Mouse (Mus musculus) midbrain, embryonic 11.5 days (tissue): Measurements from ENCODE around the gene Bod1l. TPM values are rescaled to one million over a fixed set of nuclear protein-coding genes. Genes with fewer than 3 reads are reported as not detected.

Experiments
- ATAC-seq: fragments of 200-750 bp; cut with Nextera tagmentation; 2 replicates; pipeline ENCODE4 v1.8.0; 2017; ENCODE audit warnings: moderate TSS enrichment, moderate library complexity; ENCODE audit not compliant: low FRiP score
- DNase-seq: peaks from one replicate; pipeline ENCODE4 v3.0.0; 2015; ENCODE audit warnings: low spot score; ENCODE audit errors: missing footprints
- H3K27ac ChIP-seq: fragments of 300-500 bp; sonication (generic); 2 replicates; pipeline ENCODE4 v1.5.1; 2014; ENCODE audit warnings: low read depth, low read length
- H3K27me3 ChIP-seq: fragments of 300-500 bp; sonication (generic); 2 replicates; pipeline ENCODE4 v1.6.1; 2014; ENCODE audit warnings: mild to moderate bottlenecking, low read length, moderate library complexity, mixed read lengths; ENCODE audit not compliant: control insufficient read depth, insufficient read depth
- H3K36me3 ChIP-seq: fragments of 300-500 bp; sonication (generic); 2 replicates; pipeline ENCODE4 v1.6.1; 2014; ENCODE audit warnings: mild to moderate bottlenecking, low read length, moderate library complexity, mixed read lengths; ENCODE audit not compliant: control insufficient read depth, insufficient read depth
- H3K4me1 ChIP-seq: fragments of 300-500 bp; sonication (generic); 2 replicates; pipeline ENCODE4 v1.6.1; 2014; ENCODE audit warnings: low read length; ENCODE audit not compliant: control insufficient read depth, insufficient read depth
- H3K4me2 ChIP-seq: fragments of 300-500 bp; sonication (generic); 2 replicates; pipeline ENCODE4 v1.6.1; 2014; ENCODE audit warnings: mild to moderate bottlenecking, moderate library complexity
- H3K4me3 ChIP-seq: fragments of 300-500 bp; sonication (generic); 2 replicates; pipeline ENCODE4 v1.5.1; 2014; ENCODE audit warnings: low read depth, low read length
- H3K9ac ChIP-seq: fragments of 300-500 bp; sonication (generic); 2 replicates; pipeline ENCODE4 v1.6.1; 2014; ENCODE audit warnings: low read length
- H3K9me3 ChIP-seq: fragments of 300-500 bp; sonication (generic); 2 replicates; pipeline ENCODE4 v1.6.1; 2016; ENCODE audit warnings: low read length; ENCODE audit not compliant: control insufficient read depth
- WGBS: fragments of 180-500 bp; shearing (Covaris S2); extraction: QIAGEN DNeasy Blood & Tissue Kit; methylation state at CpG from one replicate; pipeline ENCODE4 v1.1.7; 2014; 5-methylcytosine and 5-hydroxymethylcytosine counted together
- polyA plus RNA-seq: library from polyadenylated mRNA; unstranded; fragments of >200 nt; fragmentation: Nextera tagmentation; extraction: Ambion mirVana; gene quantifications from 2 replicates; pipeline ENCODE4 v1.2.1, GENCODE M21; 2014

Bod1l gene
- polyA plus RNA-seq, 1 experiment from 2014 or later: 24.5 TPM

GRCm38 (mm10) chr5:41811279-41811678 is 32.8 kb downstream of the Bod1l start:
- Histone ChIP-seq H3K9me3 (no peaks in the 10 kb centered on the region), H3K4me3 (no peak overlapping the region), H3K27ac (no peak overlapping the region), H3K36me3 (peaks cover 7% of the 10 kb centered on the region), H3K9ac (no peak overlapping the region), H3K4me1 (no peaks in the 10 kb centered on the region), H3K4me2 (no peak overlapping the region), H3K27me3 (no peaks in the 10 kb centered on the region)
- ATAC-seq (no peak), DNase-seq (no peak)
- WGBS: 88% methylated on average over 3 of the region's 3 CpGs

- no peak overlapping the region for H3K4me2 ChIP-seq
- ATAC-seq (no peak), DNase-seq (no peak)
- no peak overlapping the region for H3K4me3 ChIP-seq
- WGBS: 90% methylated on average over 2 of the region's 2 CpGs
- H3K27ac ChIP-seq: no peak overlapping the region
- H3K4me1 ChIP-seq: no peaks in the 10 kb centered on the region
- no peak overlapping the region for H3K9ac ChIP-seq
- peaks cover 5% of the 10 kb centered on the region for H3K36me3 ChIP-seq
- no peaks in the 10 kb centered on the region for H3K9me3 ChIP-seq
- no peaks in the 10 kb centered on the region for H3K27me3 ChIP-seq
Observed at GRCm38 (mm10) chr5:41807383-41807782, 36.7 kb downstream of the Bod1l start.

GRCm38 (mm10) chr5:41806176-41806575 is 37.9 kb downstream of the Bod1l start:
- ATAC-seq (no peak), DNase-seq (no peak)
- H3K4me2 ChIP-seq: no peak overlapping the region
- H3K4me3 ChIP-seq: no peak overlapping the region
- no peaks in the 10 kb centered on the region for H3K4me1 ChIP-seq
- no peak overlapping the region for H3K9ac ChIP-seq
- no peak overlapping the region for H3K27ac ChIP-seq
- no peaks in the 10 kb centered on the region for H3K27me3 ChIP-seq
- 94% methylated on average over 5 of the region's 5 CpGs for whole genome bisulfite sequencing
- peaks cover 5% of the 10 kb centered on the region for H3K36me3 ChIP-seq
- no peaks in the 10 kb centered on the region for H3K9me3 ChIP-seq

GRCm38 (mm10) chr5:41805085-41805484 is 39.0 kb downstream of the Bod1l start:
- Histone ChIP-seq H3K9me3 (no peaks in the 10 kb centered on the region), H3K36me3 (peaks cover 10% of the 10 kb centered on the region), H3K4me3 (no peak overlapping the region), H3K4me1 (no peaks in the 10 kb centered on the region), H3K27me3 (no peaks in the 10 kb centered on the region), H3K9ac (no peak overlapping the region), H3K4me2 (no peak overlapping the region), H3K27ac (no peak overlapping the region)
- WGBS: 95% methylated on average over 2 of the region's 2 CpGs
- ATAC-seq (no peak), DNase-seq (no peak)

GRCm38 (mm10) chr5:41804643-41805042 is 39.5 kb downstream of the Bod1l start:
- H3K9me3 ChIP-seq: no peaks in the 10 kb centered on the region
- no peak overlapping the region for H3K4me3 ChIP-seq
- ATAC-seq (no peak), DNase-seq (no peak)
- H3K4me1 ChIP-seq: no peaks in the 10 kb centered on the region
- H3K36me3 ChIP-seq: peaks cover 10% of the 10 kb centered on the region
- H3K9ac ChIP-seq: no peak overlapping the region
- no peak overlapping the region for H3K27ac ChIP-seq
- H3K4me2 ChIP-seq: no peak overlapping the region
- H3K27me3 ChIP-seq: no peaks in the 10 kb centered on the region
- 81% methylated on average over 2 of the region's 2 CpGs for WGBS

GRCm38 (mm10) chr5:41801622-41802021 is 42.5 kb downstream of the Bod1l start:
- ATAC-seq: no peak
- H3K9me3 ChIP-seq: no peaks in the 10 kb centered on the region
- no peaks in the 10 kb centered on the region for H3K27me3 ChIP-seq
- H3K4me1 ChIP-seq: no peaks in the 10 kb centered on the region
- H3K36me3 ChIP-seq: peaks cover 7% of the 10 kb centered on the region; the same call in 1 of the 2 replicates
- 96% methylated on average over 2 of the region's 2 CpGs for WGBS
- no peak overlapping the region for H3K27ac ChIP-seq
- no peak overlapping the region for H3K9ac ChIP-seq
- no peak overlapping the region for H3K4me2 ChIP-seq
- no peak overlapping the region for H3K4me3 ChIP-seq
- DNase-seq: no peak

GRCm38 (mm10) chr5:41794434-41794833 is 49.7 kb downstream of the Bod1l start:
- peaks cover 13% of the 10 kb centered on the region for H3K36me3 ChIP-seq
- ATAC-seq: no peak

GRCm38 (mm10) chr5:41790517-41790916 is 53.6 kb downstream of the Bod1l start:
- Histone ChIP-seq H3K4me2 (no peak overlapping the region), H3K9me3 (no peaks in the 10 kb centered on the region), H3K4me3 (no peak overlapping the region), H3K9ac (no peak overlapping the region), H3K36me3 (peaks cover 13% of the 10 kb centered on the region), H3K27ac (no peak overlapping the region), H3K27me3 (no peaks in the 10 kb centered on the region), H3K4me1 (no peaks in the 10 kb centered on the region)
- ATAC-seq (no peak), DNase-seq (no peak)
- 93% methylated on average over 2 of the region's 2 CpGs for WGBS

More at GRCm38 (mm10) chr5:41794434-41794833, 49.7 kb downstream of the Bod1l start:
- no peak for DNase-seq
- Histone ChIP-seq H3K4me1 (no peaks in the 10 kb centered on the region), H3K4me2 (no peak overlapping the region), H3K4me3 (no peak overlapping the region), H3K9me3 (no peaks in the 10 kb centered on the region), H3K27me3 (no peaks in the 10 kb centered on the region), H3K27ac (no peak overlapping the region), H3K9ac (no peak overlapping the region)

GRCm38 (mm10) chr5:41788877-41789276 is 55.2 kb downstream of the Bod1l start:
- Histone ChIP-seq H3K4me2 (no peak overlapping the region), H3K36me3 (peaks cover 8% of the 10 kb centered on the region), H3K27me3 (no peaks in the 10 kb centered on the region), H3K4me1 (no peaks in the 10 kb centered on the region), H3K4me3 (no peak overlapping the region), H3K27ac (no peak overlapping the region), H3K9ac (no peak overlapping the region), H3K9me3 (no peaks in the 10 kb centered on the region)
- DNase-seq: no peak
- 80% methylated on average over 6 of the region's 6 CpGs for WGBS
- no peak for ATAC-seq

- H3K27ac ChIP-seq: no peak overlapping the region
- no peaks in the 10 kb centered on the region for H3K4me1 ChIP-seq
- no peak for DNase-seq
- H3K9me3 ChIP-seq: no peaks in the 10 kb centered on the region
- ATAC-seq: no peak
- WGBS: 95% methylated on average over 5 of the region's 5 CpGs
- H3K4me2 ChIP-seq: no peak overlapping the region
- H3K36me3 ChIP-seq: peaks cover 2% of the 10 kb centered on the region; the same call in 1 of the 2 replicates
- no peak overlapping the region for H3K4me3 ChIP-seq
- no peaks in the 10 kb centered on the region for H3K27me3 ChIP-seq
- H3K9ac ChIP-seq: no peak overlapping the region
Observed at GRCm38 (mm10) chr5:41781890-41782289, 62.2 kb downstream of the Bod1l start.
